Mouse (Mus musculus) hindbrain, embryonic 10.5 days (tissue): ENCODE data around the gene Igf1r. TPM values are rescaled to one million over a fixed set of nuclear protein-coding genes. Genes with fewer than 3 reads are reported as not detected.
A peak's percentile ranks its signal among the peaks of the same experiment; 100 is the strongest.

Experiments used
- DNase-seq: peaks from one replicate; pipeline ENCODE4 v3.0.0-alpha.2; 2017; ENCODE audit warnings: low spot score
- H3K27ac ChIP-seq: fragments of 300-500 bp; sonication (generic); 2 replicates; pipeline ENCODE4 v1.5.1; 2016; ENCODE audit warnings: mild to moderate bottlenecking, moderate library complexity
- H3K27me3 ChIP-seq: fragments of 300-500 bp; sonication (generic); 2 replicates; pipeline ENCODE4 v1.6.1; 2016; ENCODE audit warnings: mild to moderate bottlenecking; ENCODE audit not compliant: poor library complexity, insufficient read depth, severe bottlenecking
- H3K36me3 ChIP-seq: fragments of 300-500 bp; sonication (generic); 2 replicates; pipeline ENCODE4 v1.6.1; 2016; ENCODE audit warnings: mild to moderate bottlenecking, moderate library complexity
- H3K4me1 ChIP-seq: fragments of 300-500 bp; sonication (generic); replicated peaks from 2 replicates; pipeline ENCODE4 v1.6.1; 2016; ENCODE audit warnings: mild to moderate bottlenecking
- H3K4me3 ChIP-seq: fragments of 300-500 bp; sonication (generic); 2 replicates; pipeline ENCODE4 v1.5.1; 2016; ENCODE audit warnings: mild to moderate bottlenecking, moderate library complexity
- H3K9me3 ChIP-seq: fragments of 300-500 bp; sonication (generic); 2 replicates; pipeline ENCODE4 v1.6.1; 2016; ENCODE audit warnings: mild to moderate bottlenecking, moderate library complexity
- WGBS: fragments of 180-500 bp; shearing (Covaris S2); methylation state at CpG from one replicate; pipeline ENCODE4 v1.1.7; 2016; 5-methylcytosine and 5-hydroxymethylcytosine counted together
- polyA plus RNA-seq: library from polyadenylated mRNA; unstranded; fragments of >200 nt; fragmentation: Nextera tagmentation; extraction: Ambion mirVana; gene quantifications from 2 replicates; pipeline ENCODE4 v1.2.1, GENCODE M21; 2016

Igf1r gene
- polyA plus RNA-seq, 1 experiment from 2014 or later = 24.9 TPM

- Histone ChIP-seq H3K9me3 (no peaks in the 10 kb centered on the region), H3K4me1 (peaks cover 23% of the 10 kb centered on the region), H3K27me3 (no peaks in the 10 kb centered on the region), H3K36me3 (peaks cover 95% of the 10 kb centered on the region), H3K27ac (0 out of 2 replicates have a peak overlapping the region, but pooled peaks have one; percentile 40), H3K4me3 (no peak overlapping the region)
- WGBS = 96% methylated on average over 5 of the region's 5 CpGs
- no peak for DNase-seq
These were observed 271.4 kb downstream of the Igf1r start for GRCm38 (mm10) chr7:68224006-68224405.

- WGBS = 91% methylated on average over 9 of the region's 9 CpGs
- DNase-seq = no peak
- no peak overlapping the region for H3K4me3 ChIP-seq
- no peak overlapping the region for H3K27ac ChIP-seq
- no peaks in the 10 kb centered on the region for H3K27me3 ChIP-seq
- H3K36me3 ChIP-seq = peaks cover 93% of the 10 kb centered on the region
- H3K4me1 ChIP-seq = peaks cover 30% of the 10 kb centered on the region
- H3K9me3 ChIP-seq = no peaks in the 10 kb centered on the region
These were observed 272.9 kb downstream of the Igf1r start for GRCm38 (mm10) chr7:68225427-68226054.

- H3K27ac ChIP-seq = 0 out of 2 replicates have a peak overlapping the region, but pooled peaks have one; percentile 40
- peaks cover 30% of the 10 kb centered on the region for H3K4me1 ChIP-seq
- no peaks in the 10 kb centered on the region for H3K9me3 ChIP-seq
- WGBS = 84% methylated on average over 11 of the region's 11 CpGs
- peaks cover 91% of the 10 kb centered on the region for H3K36me3 ChIP-seq
- no peak overlapping the region for H3K4me3 ChIP-seq
- no peak for DNase-seq
- H3K27me3 ChIP-seq = no peaks in the 10 kb centered on the region
These were observed 274.4 kb downstream of the Igf1r start for GRCm38 (mm10) chr7:68227021-68227420.

- no peak for DNase-seq
- 87% methylated on average over 4 of the region's 4 CpGs for WGBS
- 0 out of 2 replicates have a peak overlapping the region, but pooled peaks have one; percentile 40 for H3K27ac ChIP-seq
- H3K4me3 ChIP-seq = no peak overlapping the region
- H3K4me1 ChIP-seq = peaks cover 33% of the 10 kb centered on the region
- no peaks in the 10 kb centered on the region for H3K27me3 ChIP-seq
- H3K9me3 ChIP-seq = no peaks in the 10 kb centered on the region
- H3K36me3 ChIP-seq = peaks cover 85% of the 10 kb centered on the region
These were observed 275.0 kb downstream of the Igf1r start for GRCm38 (mm10) chr7:68227621-68228020.

GRCm38 (mm10) chr7:68228491-68228890 is 275.9 kb downstream of the Igf1r start:
- Histone ChIP-seq H3K36me3 (peaks cover 77% of the 10 kb centered on the region), H3K4me3 (no peak overlapping the region), H3K9me3 (no peaks in the 10 kb centered on the region), H3K4me1 (peaks cover 36% of the 10 kb centered on the region), H3K27ac (peak overlapping the region; percentile 46; the same call in 1 of the 2 replicates), H3K27me3 (no peaks in the 10 kb centered on the region)
- WGBS = 41% methylated on average over 6 of the region's 6 CpGs
- peak; percentile 33 for DNase-seq

- 96% methylated on average over 9 of the region's 9 CpGs for WGBS
- no peak for DNase-seq
- Histone ChIP-seq H3K36me3 (peaks cover 53% of the 10 kb centered on the region), H3K9me3 (no peaks in the 10 kb centered on the region), H3K4me3 (no peak overlapping the region), H3K27ac (no peak overlapping the region), H3K4me1 (peaks cover 43% of the 10 kb centered on the region), H3K27me3 (no peaks in the 10 kb centered on the region)
These were observed 278.2 kb downstream of the Igf1r start for GRCm38 (mm10) chr7:68230831-68231230.

GRCm38 (mm10) chr7:68232521-68232920 is 279.9 kb downstream of the Igf1r start:
- Histone ChIP-seq H3K36me3 (peaks cover 38% of the 10 kb centered on the region), H3K4me3 (no peak overlapping the region), H3K27ac (no peak overlapping the region), H3K4me1 (peaks cover 35% of the 10 kb centered on the region), H3K27me3 (no peaks in the 10 kb centered on the region), H3K9me3 (no peaks in the 10 kb centered on the region)
- DNase-seq = no peak
- WGBS = 90% methylated on average over 5 of the region's 5 CpGs

GRCm38 (mm10) chr7:68233619-68234223 is 281.1 kb downstream of the Igf1r start:
- H3K36me3 ChIP-seq = peaks cover 27% of the 10 kb centered on the region
- H3K4me3 ChIP-seq = no peak overlapping the region
- peak; percentile 69 for DNase-seq
- H3K27ac ChIP-seq = peak overlapping the region; percentile 62; the same call in 1 of the 2 replicates
- H3K4me1 ChIP-seq = peaks cover 24% of the 10 kb centered on the region
- no peaks in the 10 kb centered on the region for H3K9me3 ChIP-seq
- WGBS = 28% methylated on average over 13 of the region's 13 CpGs
- no peaks in the 10 kb centered on the region for H3K27me3 ChIP-seq

- Histone ChIP-seq H3K27me3 (no peaks in the 10 kb centered on the region), H3K4me3 (no peak overlapping the region), H3K4me1 (peaks cover 24% of the 10 kb centered on the region), H3K27ac (no peak overlapping the region), H3K36me3 (no peaks in the 10 kb centered on the region), H3K9me3 (no peaks in the 10 kb centered on the region)
- WGBS = 94% methylated on average over 8 of the region's 8 CpGs
- DNase-seq = no peak
These were observed 284.2 kb downstream of the Igf1r start for GRCm38 (mm10) chr7:68236817-68237216.

GRCm38 (mm10) chr7:68239220-68239827 is 286.7 kb downstream of the Igf1r start:
- no peak for DNase-seq
- Histone ChIP-seq H3K27me3 (no peaks in the 10 kb centered on the region), H3K27ac (no peak overlapping the region), H3K9me3 (no peaks in the 10 kb centered on the region), H3K36me3 (no peaks in the 10 kb centered on the region), H3K4me1 (peaks cover 8% of the 10 kb centered on the region; the same call in 1 of the 2 replicates), H3K4me3 (no peak overlapping the region)
- WGBS = 50% methylated on average over 11 of the region's 11 CpGs

GRCm38 (mm10) chr7:68241205-68241604 is 288.6 kb downstream of the Igf1r start:
- Histone ChIP-seq H3K4me1 (peaks cover 8% of the 10 kb centered on the region; the same call in 1 of the 2 replicates), H3K9me3 (no peaks in the 10 kb centered on the region), H3K4me3 (no peak overlapping the region), H3K27ac (no peak overlapping the region), H3K36me3 (no peaks in the 10 kb centered on the region), H3K27me3 (no peaks in the 10 kb centered on the region)
- 87% methylated on average over 9 of the region's 9 CpGs for WGBS
- DNase-seq = no peak

- H3K4me1 ChIP-seq = no peaks in the 10 kb centered on the region
- WGBS = 46% methylated on average over 4 of the region's 4 CpGs
- no peak for DNase-seq
- no peak overlapping the region for H3K27ac ChIP-seq
- H3K27me3 ChIP-seq = no peaks in the 10 kb centered on the region
- H3K4me3 ChIP-seq = no peak overlapping the region
- no peaks in the 10 kb centered on the region for H3K36me3 ChIP-seq
- no peaks in the 10 kb centered on the region for H3K9me3 ChIP-seq
These were observed 293.1 kb downstream of the Igf1r start for GRCm38 (mm10) chr7:68245681-68246080.

GRCm38 (mm10) chr7:68246249-68246648 is 293.6 kb downstream of the Igf1r start:
- H3K9me3 ChIP-seq = no peaks in the 10 kb centered on the region
- H3K27me3 ChIP-seq = no peaks in the 10 kb centered on the region
- no peak overlapping the region for H3K4me3 ChIP-seq
- H3K36me3 ChIP-seq = no peaks in the 10 kb centered on the region
- no peak for DNase-seq
- H3K27ac ChIP-seq = no peak overlapping the region
- WGBS = 75% methylated on average over 8 of the region's 8 CpGs
- H3K4me1 ChIP-seq = no peaks in the 10 kb centered on the region
